Mouse (Mus musculus) spleen, adult 2 months (tissue): ENCODE results near the gene Prrc2a. TPM values are rescaled to one million over a fixed set of nuclear protein-coding genes. Genes with fewer than 3 reads are reported as not detected.

Source experiments
- DNase-seq, 2 experiments: peaks; one replicate each; pipeline versions ENCODE4 v3.0.0 to v3.0.0-alpha.2; 2012 to 2021; ENCODE audit warnings: low spot score in 2 of 2, low read depth in 1 of 2
- H3K27ac ChIP-seq: fragments of 200-500 bp; 2 replicates; pipeline ENCODE4 v1.5.1; 2012; ENCODE audit warnings: low read length, inconsistent platforms; ENCODE audit not compliant: insufficient read depth
- H3K27me3 ChIP-seq: fragments of 200-500 bp; 2 replicates; pipeline ENCODE4 v1.6.1; 2012; ENCODE audit warnings: mild to moderate bottlenecking, moderate library complexity, low read length, inconsistent platforms; ENCODE audit not compliant: control insufficient read depth, insufficient read depth
- H3K36me3 ChIP-seq: fragments of 200-500 bp; 2 replicates; pipeline ENCODE4 v1.6.1; 2012; ENCODE audit warnings: mild to moderate bottlenecking, low read length, inconsistent platforms; ENCODE audit not compliant: control insufficient read depth, insufficient read depth
- H3K4me1 ChIP-seq: fragments of 200-500 bp; 2 replicates; pipeline ENCODE4 v1.6.1; 2011; ENCODE audit warnings: inconsistent platforms; ENCODE audit not compliant: control insufficient read depth, insufficient read depth, insufficient read length
- H3K4me3 ChIP-seq: fragments of 200-500 bp; 2 replicates; pipeline ENCODE4 v1.5.1; 2011; ENCODE audit warnings: mild to moderate bottlenecking, inconsistent platforms; ENCODE audit not compliant: insufficient read depth, insufficient read length; ENCODE audit errors: extremely low read depth
- CTCF ChIP-seq: fragments of 200-500 bp; IDR thresholded peaks from 2 replicates; pipeline ENCODE4 v1.5.1; 2011; ENCODE audit warnings: mild to moderate bottlenecking, inconsistent platforms; ENCODE audit not compliant: insufficient read depth, insufficient read length, insufficient replicate concordance; ENCODE audit errors: extremely low read depth
- POLR2A ChIP-seq: fragments of 200-500 bp; IDR thresholded peaks from 2 replicates; pipeline ENCODE4 v1.6.1; 2011; ENCODE audit warnings: low read depth, low read length, inconsistent platforms
- WGBS: fragments of 180-500 bp; shearing (Covaris S2); methylation state at CpG from one replicate; pipeline ENCODE4 v1.1.7; 2018; 5-methylcytosine and 5-hydroxymethylcytosine counted together
- polyA plus RNA-seq: library from polyadenylated mRNA; depleted of rRNA; stranded (reverse); fragments of >200 nt; gene quantifications from 2 replicates; pipeline ENCODE4 v1.2.3, GENCODE M21; 2012

The Prrc2a gene
- polyA plus RNA-seq, 1 experiment = 362 TPM

DNA sequence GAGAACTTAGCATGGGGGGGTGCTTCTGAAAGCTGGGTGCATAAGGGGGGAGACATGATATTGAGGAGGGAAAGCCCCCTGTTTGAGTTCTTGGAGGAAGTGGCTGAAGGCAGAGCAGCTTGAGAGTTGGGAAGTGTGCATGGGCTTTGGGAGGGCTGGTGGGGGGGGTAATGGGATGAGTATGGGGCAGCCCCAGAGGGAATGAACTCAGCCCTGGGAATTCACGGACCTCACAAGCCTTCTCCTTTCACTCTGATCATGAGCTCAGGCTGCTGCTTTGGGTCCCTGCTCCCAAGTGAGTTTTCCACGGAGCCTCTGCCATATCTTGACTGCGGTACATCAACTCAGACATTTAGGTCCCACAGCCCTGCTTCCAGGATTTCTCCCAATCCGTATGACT lies 37.7 kb upstream of the Prrc2a start:
- no peak for TF ChIP-seq CTCF
- TF ChIP-seq POLR2A = no peak

DNA sequence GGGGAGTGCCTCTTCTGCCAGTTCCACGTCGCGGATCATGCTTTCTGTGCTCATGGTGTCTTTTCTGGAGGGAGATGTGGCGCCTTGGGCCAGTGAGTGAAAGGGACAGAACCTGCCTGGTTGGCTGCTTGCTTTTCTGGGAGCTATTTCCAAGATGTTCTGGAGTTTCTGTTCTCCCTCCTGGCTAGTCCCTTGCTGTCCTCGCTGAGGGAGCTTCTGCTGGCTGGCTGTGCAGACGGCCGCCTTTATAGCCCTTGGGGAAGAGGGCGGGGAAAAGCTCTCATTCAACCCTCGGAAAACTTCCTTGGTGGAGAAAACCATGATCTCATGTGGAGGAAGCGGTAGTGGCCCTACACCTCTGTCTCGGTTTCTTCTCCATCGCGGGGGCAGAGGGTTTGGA lies 37.1 kb upstream of the Prrc2a start, which contains the start of gene Tnf:
Gene Tnf (minus strand): TSS at position 221 of the 400 bp plus-strand sequence.
- H3K36me3 ChIP-seq = peaks cover 3% of the 10 kb centered on the region; the same call in 1 of the 2 replicates
- no peaks in the 10 kb centered on the region for H3K27me3 ChIP-seq
- TF ChIP-seq POLR2A (peak; percentile 93), CTCF (no peak)
- peak within 1 kb of the TSS; percentile 69 for H3K27ac ChIP-seq
- peak in 1 of 2 experiments; percentile 73 for DNase-seq
- H3K4me3 ChIP-seq = peak within 1 kb of the TSS; percentile 63
- WGBS = 4% methylated on average over 13 of the region's 13 CpGs
- H3K4me1 ChIP-seq = peaks cover 24% of the 10 kb centered on the region

More for the DNA sequence above, 37.7 kb upstream of the Prrc2a start:
- 88% methylated on average over 4 of the region's 4 CpGs for WGBS
- no peak for DNase-seq
- Histone ChIP-seq H3K36me3 (peaks cover 3% of the 10 kb centered on the region; the same call in 1 of the 2 replicates), H3K27me3 (no peaks in the 10 kb centered on the region), H3K4me3 (peak overlapping the region; percentile 25; the same call in 1 of the 2 replicates), H3K27ac (peak overlapping the region; percentile 69; the same call in 1 of the 2 replicates), H3K4me1 (peaks cover 24% of the 10 kb centered on the region)

DNA sequence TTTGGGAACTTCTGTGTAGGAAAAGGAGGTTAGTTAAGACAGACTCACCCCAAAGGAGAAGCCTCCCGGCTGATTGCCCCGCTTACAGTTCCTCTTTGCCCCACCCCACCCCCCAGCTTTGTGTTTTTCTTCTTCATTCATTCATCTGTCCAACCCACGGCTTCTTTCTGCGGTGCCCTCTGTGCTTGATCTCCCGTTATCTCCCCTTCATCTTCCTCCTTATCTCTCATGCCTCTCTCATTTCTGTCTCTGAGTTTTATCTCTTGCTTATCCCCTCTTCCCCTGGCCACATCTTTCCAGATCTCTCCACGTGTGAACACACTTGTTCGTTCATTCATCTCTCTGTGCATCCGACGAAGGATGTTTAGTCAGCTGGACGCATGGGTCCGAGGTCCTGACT lies 36.4 kb upstream of the Prrc2a start:
- peaks cover 5% of the 10 kb centered on the region for H3K36me3 ChIP-seq
- peak overlapping the region; percentile 69 for H3K27ac ChIP-seq
- H3K27me3 ChIP-seq = no peaks in the 10 kb centered on the region
- H3K4me3 ChIP-seq = peak overlapping the region; percentile 63
- WGBS = 6% methylated on average over 11 of the region's 11 CpGs
- DNase-seq = peak in 1 of 2 experiments; percentile 50
- peaks cover 26% of the 10 kb centered on the region for H3K4me1 ChIP-seq
- TF ChIP-seq POLR2A (no peak), CTCF (no peak)

DNA sequence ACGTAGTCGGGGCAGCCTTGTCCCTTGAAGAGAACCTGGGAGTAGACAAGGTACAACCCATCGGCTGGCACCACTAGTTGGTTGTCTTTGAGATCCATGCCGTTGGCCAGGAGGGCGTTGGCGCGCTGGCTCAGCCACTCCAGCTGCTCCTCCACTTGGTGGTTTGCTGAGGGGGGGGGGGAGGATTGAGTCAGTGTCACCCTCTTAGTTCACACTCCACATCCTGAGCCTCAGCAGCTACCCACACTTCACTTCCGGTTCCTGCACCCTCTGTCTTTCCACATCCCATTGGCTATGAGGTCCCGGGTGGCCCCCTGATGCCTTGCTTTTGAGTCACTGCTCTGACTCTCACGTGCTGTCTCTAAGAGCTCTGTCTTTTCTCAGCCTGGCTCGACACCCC lies 35.7 kb upstream of the Prrc2a start:
- Histone ChIP-seq H3K27ac (peak overlapping the region; percentile 69), H3K27me3 (no peaks in the 10 kb centered on the region), H3K36me3 (peaks cover 11% of the 10 kb centered on the region), H3K4me3 (peak overlapping the region; percentile 63), H3K4me1 (peaks cover 26% of the 10 kb centered on the region)
- TF ChIP-seq CTCF (no peak), POLR2A (no peak)
- 8% methylated on average over 11 of the region's 11 CpGs for WGBS
- DNase-seq = peak; percentile 68 to 75

DNA sequence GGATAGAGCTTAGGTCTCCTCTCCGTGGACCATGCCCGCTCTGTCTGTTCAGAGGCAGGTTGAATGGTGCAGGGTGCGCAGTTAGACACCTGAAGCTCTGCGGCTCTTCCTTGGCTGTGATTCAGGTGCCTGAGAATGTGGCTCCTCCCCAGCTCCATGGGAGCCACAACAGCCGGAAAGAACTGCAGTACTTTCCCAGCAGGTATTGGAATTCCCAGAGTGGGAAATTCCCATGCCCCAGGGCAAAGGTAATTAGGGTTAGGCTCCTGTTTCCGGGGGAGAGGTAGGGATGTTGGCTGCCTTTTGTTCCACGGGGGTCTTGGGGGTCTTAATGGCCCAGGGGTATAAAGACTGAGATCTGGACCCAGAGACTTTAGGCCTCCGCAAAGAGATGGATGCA lies 34.2 kb upstream of the Prrc2a start:
- peaks cover 22% of the 10 kb centered on the region for H3K4me1 ChIP-seq
- no peak for DNase-seq
- peaks cover 15% of the 10 kb centered on the region for H3K36me3 ChIP-seq
- no peaks in the 10 kb centered on the region for H3K27me3 ChIP-seq
- 86% methylated on average over 8 of the region's 8 CpGs for WGBS
- H3K4me3 ChIP-seq = no peak overlapping the region
- TF ChIP-seq CTCF (no peak), POLR2A (no peak)
- no peak overlapping the region for H3K27ac ChIP-seq

DNA sequence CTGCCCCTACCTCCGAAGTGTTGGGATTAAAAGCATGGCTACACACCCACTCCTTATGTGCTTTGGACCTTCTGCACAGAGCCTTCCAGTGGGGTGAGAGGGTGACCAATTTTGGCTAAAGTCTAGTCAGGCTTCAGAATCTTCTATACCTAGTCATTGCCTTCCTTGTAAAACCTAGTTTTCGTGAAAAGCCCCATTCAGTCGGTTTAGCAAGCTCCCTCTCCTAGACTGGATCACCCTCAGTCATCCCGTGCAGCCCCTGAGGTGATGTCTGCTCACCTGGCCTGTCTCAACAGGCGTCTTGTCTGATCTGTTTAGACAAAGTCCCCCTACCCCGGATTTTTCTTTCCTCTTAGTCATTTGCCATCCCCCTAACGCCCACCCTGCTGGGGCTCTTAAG lies 33.3 kb upstream of the Prrc2a start:
- TF ChIP-seq CTCF (no peak), POLR2A (no peak)
- peaks cover 26% of the 10 kb centered on the region for H3K4me1 ChIP-seq
- 76% methylated on average over 7 of the region's 7 CpGs for whole genome bisulfite sequencing

DNA sequence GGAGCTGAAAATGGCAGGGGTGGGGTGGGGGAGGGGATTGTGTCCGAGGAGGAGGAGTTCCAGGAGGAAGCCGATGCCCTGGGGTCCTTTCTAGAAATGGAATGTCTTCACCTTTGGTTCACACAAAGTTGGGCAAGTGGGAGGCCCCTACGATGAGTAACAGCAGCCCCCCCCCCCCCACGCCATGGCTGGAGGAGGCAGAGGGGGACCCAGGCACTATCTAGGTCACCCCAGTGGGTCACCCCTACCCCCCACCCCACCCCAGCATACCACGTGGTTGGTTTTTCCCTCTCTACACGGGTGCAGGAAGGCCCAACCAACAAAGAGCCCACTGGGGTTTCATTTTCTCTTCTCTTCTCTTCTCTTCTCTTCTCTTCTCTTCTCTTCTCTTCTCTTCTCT lies 32.4 kb upstream of the Prrc2a start:
- no peak for DNase-seq
- H3K4me1 ChIP-seq = peaks cover 22% of the 10 kb centered on the region; the same call in 1 of the 2 replicates
- peak overlapping the region; percentile 37; the same call in 1 of the 2 replicates for H3K4me3 ChIP-seq
- WGBS = 13% methylated on average over 6 of the region's 6 CpGs
- TF ChIP-seq POLR2A = no peak
- TF ChIP-seq CTCF = no peak
- peaks cover 15% of the 10 kb centered on the region for H3K36me3 ChIP-seq
- H3K27me3 ChIP-seq = no peaks in the 10 kb centered on the region
- H3K27ac ChIP-seq = peak overlapping the region; percentile 29; the same call in 1 of the 2 replicates

More for the DNA sequence above, 33.3 kb upstream of the Prrc2a start:
- DNase-seq = no peak
- Histone ChIP-seq H3K36me3 (peaks cover 15% of the 10 kb centered on the region), H3K4me3 (no peak overlapping the region), H3K27me3 (no peaks in the 10 kb centered on the region), H3K27ac (no peak overlapping the region)
